Comparison of ENCODE assay signal across 12 mouse cellular contexts in genomic region chr8:122695438-122696042, GRCm38 (mm10). TPM values are rescaled to one million over a fixed set of nuclear protein-coding genes. Genes with fewer than 3 reads are reported as not detected.
A peak's percentile ranks its signal among the peaks of the same experiment; 100 is the strongest.
DNase-seq lines count a peak whose midpoint lies in the region; ATAC-seq and TF ChIP-seq lines count a peak whose summit lies in the region.
"Had no signal": no experiment of that assay in that cellular context is flagged by ENCODE, and none has a peak within 500 bp of the region (broad histone marks: within the 10 kb centered on the region; RNA-seq: fewer than 3 reads in every experiment).

No protein-coding gene starts in this region.

- H3K4me1 ChIP-seq in embryonic facial prominence, embryonic 13.5 days: 0 out of 2 replicates have a peak, but pooled peaks cover 3% of the 10 kb centered on the region
- peaks cover 51% of the 10 kb centered on the region for H3K4me1 ChIP-seq in embryonic facial prominence, embryonic 10.5 days
- H3K4me1 ChIP-seq in CH12.LX (ENCODE audit: control insufficient read depth in 1 of 2, insufficient read depth in 2 of 2): peaks cover 71 to 82% of the 10 kb centered on the region in 2 experiments
- peaks cover 100% of the 10 kb centered on the region for H3K4me1 ChIP-seq in liver, embryonic 12.5 days
- H3K4me1 ChIP-seq in midbrain, embryonic 14.5 days (ENCODE audit: control insufficient read depth, insufficient read depth, low read length): no peaks in the 10 kb centered on the region

- H3K9ac ChIP-seq in embryonic facial prominence, embryonic 13.5 days: 0 out of 2 replicates have a peak overlapping the region, but pooled peaks have one; percentile 27
- H3K9ac ChIP-seq in CH12.LX (ENCODE audit: insufficient read depth, low read depth): no peak overlapping the region
- peak overlapping the region; percentile 80; the same call in 1 of the 2 replicates for H3K9ac ChIP-seq in liver, embryonic 12.5 days
- H3K9ac ChIP-seq in midbrain, embryonic 14.5 days (replicated peaks; ENCODE audit: low read length): no peak overlapping the region
- H3K9ac ChIP-seq: lung, embryonic 14.5 days had no signal

- H3K27ac ChIP-seq in embryonic facial prominence, embryonic 13.5 days: no peak overlapping the region
- H3K27ac ChIP-seq in embryonic facial prominence, embryonic 10.5 days (replicated peaks): no peak overlapping the region
- H3K27ac ChIP-seq in left cerebral cortex, adult 2 months: no peak overlapping the region
- no peak overlapping the region for H3K27ac ChIP-seq in CH12.LX (ENCODE audit: insufficient read depth, low read depth)
- H3K27ac ChIP-seq in liver, embryonic 12.5 days: peak overlapping the region; percentile 60; the same call in 1 of the 2 replicates
- H3K27ac ChIP-seq in midbrain, embryonic 14.5 days (replicated peaks; ENCODE audit: low read depth, low read length): no peak overlapping the region
- H3K27ac ChIP-seq: forebrain, embryonic 10.5 days had no signal

- intact Hi-C loops in left cerebral cortex, adult 2 months (cut with DNase I): no loop called here

- no peak for TF ChIP-seq EP300 in CH12.LX (IDR thresholded peaks at IDR 0.05; ENCODE audit: low read length)

- H3K36me3 ChIP-seq in embryonic facial prominence, embryonic 13.5 days: no peaks in the 10 kb centered on the region
- H3K36me3 ChIP-seq in embryonic facial prominence, embryonic 10.5 days (replicated peaks): no peaks in the 10 kb centered on the region; the same call in 1 of the 2 replicates
- H3K36me3 ChIP-seq in CH12.LX (replicated peaks in 1 of 2; ENCODE audit: control insufficient read depth in 1 of 2, insufficient read depth in 1 of 2, low read length in 1 of 2): peaks cover 0 to 61% of the 10 kb centered on the region in 2 experiments
- H3K36me3 ChIP-seq in liver, embryonic 12.5 days: peaks cover 52% of the 10 kb centered on the region
- no peaks in the 10 kb centered on the region for H3K36me3 ChIP-seq in midbrain, embryonic 14.5 days (ENCODE audit: control insufficient read depth, insufficient read depth, low read length)
- H3K36me3 ChIP-seq: forebrain, embryonic 10.5 days had no signal

- DNase-seq in embryonic facial prominence, embryonic 10.5 days (ENCODE audit: low spot score): no peak
- peak; percentile 24 to 46 for DNase-seq in left cerebral cortex, adult 2 months (ENCODE audit: extremely low spot score in 1 of 2, low spot score in 2 of 2)
- DNase-seq in left cerebral cortex, adult 11 months (ENCODE audit: low spot score): no peak
- DNase-seq in CH12.LX (ENCODE audit: extremely low read depth): no peak
- DNase-seq in midbrain, embryonic 14.5 days: no peak
- DNase-seq: B cell, adult 2 months; cerebellum, adult 11-12 months; lung, embryonic 14.5 days had no signal

- H3K4me2 ChIP-seq in embryonic facial prominence, embryonic 13.5 days: no peak overlapping the region
- H3K4me2 ChIP-seq in CH12.LX (ENCODE audit: insufficient read depth, low read depth, poor library complexity, severe bottlenecking): peak overlapping the region; percentile 61
- H3K4me2 ChIP-seq in liver, embryonic 12.5 days: peak overlapping the region; percentile 82
- H3K4me2 ChIP-seq in midbrain, embryonic 14.5 days (ENCODE audit: low read length): no peak overlapping the region
- H3K4me2 ChIP-seq: lung, embryonic 14.5 days had no signal

- no peak for TF ChIP-seq RAD21 in CH12.LX (IDR thresholded peaks at IDR 0.05; ENCODE audit: low read depth, low read length)

- no peak for ATAC-seq in embryonic facial prominence, embryonic 13.5 days (ENCODE audit: insufficient number of reproducible peaks, insufficient read depth, low FRiP score, low TSS enrichment, low read depth)
- no peak for ATAC-seq in liver, embryonic 12.5 days
- ATAC-seq in erythroid progenitor cell, adult 5-6 weeks (replicated peaks; ENCODE audit: low FRiP score, poor library complexity, severe bottlenecking): no peak
- no peak for ATAC-seq in midbrain, embryonic 14.5 days (ENCODE audit: low FRiP score, low TSS enrichment)

- H3K79me2 ChIP-seq in CH12.LX (replicated peaks; ENCODE audit: control insufficient read depth, extremely low read depth, insufficient read depth, poor library complexity, severe bottlenecking): peaks cover 23% of the 10 kb centered on the region

- TF ChIP-seq CTCF in left cerebral cortex, adult 2 months (IDR thresholded peaks at IDR 0.05): no peak
- no peak for TF ChIP-seq CTCF in CH12.LX (conservative IDR thresholded peaks at IDR 0.05 in 1 of 2, IDR thresholded peaks at IDR 0.05 in 1 of 2; ENCODE audit: low read depth in 2 of 2, low read length in 2 of 2)

- H3K27me3 ChIP-seq in embryonic facial prominence, embryonic 13.5 days: no peaks in the 10 kb centered on the region
- peaks cover 72% of the 10 kb centered on the region for H3K27me3 ChIP-seq in embryonic facial prominence, embryonic 10.5 days (replicated peaks; ENCODE audit: low read depth, poor library complexity, severe bottlenecking)
- H3K27me3 ChIP-seq in CH12.LX (replicated peaks): no peaks in the 10 kb centered on the region
- peaks cover 22% of the 10 kb centered on the region; the same call in 1 of the 2 replicates for H3K27me3 ChIP-seq in liver, embryonic 12.5 days (replicated peaks)
- H3K27me3 ChIP-seq in midbrain, embryonic 14.5 days (ENCODE audit: control insufficient read depth, insufficient read depth, low read length): no peaks in the 10 kb centered on the region

- dilution Hi-C loops in CH12.LX (cut with MboI; ENCODE audit: extremely low pct_ligation_motif_present, extremely low pct_unique_long_range_greater_than_20kb, low sequenced_read_pairs): no loop called here

- no peak overlapping the region for H3K4me3 ChIP-seq in embryonic facial prominence, embryonic 13.5 days
- H3K4me3 ChIP-seq in embryonic facial prominence, embryonic 10.5 days: no peak overlapping the region
- no peak overlapping the region for H3K4me3 ChIP-seq in left cerebral cortex, adult 2 months
- peak overlapping the region; percentile 16 to 72 (median 20) for H3K4me3 ChIP-seq in CH12.LX (replicated peaks in 1 of 3; ENCODE audit: low read depth in 2 of 3, low read length in 2 of 3, poor library complexity in 1 of 3)
- peak overlapping the region; percentile 70 for H3K4me3 ChIP-seq in liver, embryonic 12.5 days
- no peak overlapping the region for H3K4me3 ChIP-seq in midbrain, embryonic 14.5 days (replicated peaks; ENCODE audit: low read depth, low read length)
- H3K4me3 ChIP-seq: forebrain, embryonic 10.5 days had no signal

- in situ Hi-C loops in CH12.LX (cut with MboI; ENCODE audit: low pct_ligation_motif_present, low pct_unique_long_range_greater_than_20kb, low sequenced_read_pairs): loop anchor here (5.0 kb wide), 1 partner anchor 122 kb away; no protein-coding TSS in a partner anchor

- no peak for TF ChIP-seq POLR2A in CH12.LX (IDR thresholded peaks at IDR 0.05; ENCODE audit: low read depth, low read length)

- no peaks in the 10 kb centered on the region for H3K9me3 ChIP-seq in embryonic facial prominence, embryonic 13.5 days
- no peaks in the 10 kb centered on the region for H3K9me3 ChIP-seq in embryonic facial prominence, embryonic 10.5 days
- no peaks in the 10 kb centered on the region for H3K9me3 ChIP-seq in CH12.LX (replicated peaks; ENCODE audit: low read length)
- no peaks in the 10 kb centered on the region for H3K9me3 ChIP-seq in liver, embryonic 12.5 days (replicated peaks)
- H3K9me3 ChIP-seq in midbrain, embryonic 14.5 days (ENCODE audit: control insufficient read depth, low read length): no peaks in the 10 kb centered on the region
- H3K9me3 ChIP-seq: forebrain, embryonic 10.5 days had no signal

- 45% methylated on average over 7 of the region's 7 CpGs for WGBS in embryonic facial prominence, embryonic 13.5 days
- WGBS in embryonic facial prominence, embryonic 10.5 days: 53% methylated on average over 7 of the region's 7 CpGs
- 37% methylated on average over 7 of the region's 7 CpGs for WGBS in liver, embryonic 12.5 days (ENCODE audit: insufficient replicate concordance)
- 60% methylated on average over 7 of the region's 7 CpGs for whole genome bisulfite sequencing in midbrain, embryonic 14.5 days

TF ChIP-seq in CH12.LX, 34 proteins besides CTCF, POLR2A, EP300 and RAD21:
- TF ChIP-seq JUN (IDR thresholded peaks at IDR 0.05; ENCODE audit: insufficient read depth, low read depth, low read length) (no peak), E2F4 (IDR thresholded peaks at IDR 0.05; ENCODE audit: insufficient replicate concordance, low read depth, low read length) (no peak)
TF ChIP-seq in CH12.LX: peak in this region for 0.

RNA-seq across cellular contexts. Expression of gene Cbfa2t3, which starts 3.4 kb away (rescaled TPM):
- polyA plus RNA-seq in embryonic facial prominence, embryonic 13.5 days (2015; fragmentation: Nextera tagmentation; extraction: Ambion mirVana): 4.6 TPM in 2 replicates
- 1.7 and 2.3 TPM in 2 replicates for polyA plus RNA-seq in embryonic facial prominence, embryonic 10.5 days (2016; fragmentation: Nextera tagmentation; extraction: Ambion mirVana)
- total RNA-seq in left cerebral cortex, adult 2 months (2021): 10 to 100 TPM; 32.8 to 48.8 TPM
- total RNA-seq in CH12.LX (2012; rRNA removed) (2.1 and 3.4 TPM in 2 replicates), CH12.LX (2014; rRNA removed) (0.43 and 0.47 TPM in 2 replicates)
- 16.5 and 22.6 TPM in 2 replicates for polyA plus RNA-seq in CH12.LX (2012; ENCODE audit: insufficient read length, low read depth)
- 7.7 and 8.0 TPM in 2 replicates for polyA plus RNA-seq in liver, embryonic 12.5 days (2016; fragmentation: Nextera tagmentation; extraction: Ambion mirVana)
- total RNA-seq in erythroid progenitor cell, adult 5-6 weeks (2015; ENCODE audit: low replicate concordance): 4.0 and 16.8 TPM in 2 replicates
- 1.5 and 7.6 TPM in 2 replicates for total RNA-seq in erythroid progenitor cell, adult 5-6 weeks (2017; ENCODE audit: low replicate concordance)
- 25.2 and 28.7 TPM in 2 replicates for polyA plus RNA-seq in midbrain, embryonic 14.5 days (2014; fragmentation: Nextera tagmentation; extraction: Ambion mirVana)

Comparison
In these comparisons a context has a peak if more than half of its experiments do, and no peak if none do; other contexts are left out.
1. DNase-seq: peak in left cerebral cortex, adult 2 months (2 of 2); none in embryonic facial prominence, embryonic 10.5 days (single experiment), left cerebral cortex, adult 11 months (single experiment), CH12.LX (single experiment) and midbrain, embryonic 14.5 days (single experiment).
2. H3K4me2 ChIP-seq: peak in CH12.LX (single experiment) and liver, embryonic 12.5 days (single experiment); none in embryonic facial prominence, embryonic 13.5 days (single experiment) and midbrain, embryonic 14.5 days (single experiment).
3. H3K4me3 ChIP-seq: peak in CH12.LX (3 of 3) and liver, embryonic 12.5 days (single experiment); none in embryonic facial prominence, embryonic 13.5 days (single experiment), embryonic facial prominence, embryonic 10.5 days (single experiment), left cerebral cortex, adult 2 months (single experiment) and midbrain, embryonic 14.5 days (single experiment).
4. H3K9ac ChIP-seq: peak in embryonic facial prominence, embryonic 13.5 days (single experiment) and liver, embryonic 12.5 days (single experiment); none in CH12.LX (single experiment) and midbrain, embryonic 14.5 days (single experiment).